Mouse (Mus musculus): ENCODE measurements around the gene Rasef.

GRCm38 (mm10) chr4:73719819-73720218, 71.0 kb downstream of the Rasef start:
- TF ChIP-seq CTCF (IDR thresholded peaks at IDR 0.05; ENCODE audit: low read depth, low read length) (no peak), POLR2A (IDR thresholded peaks at IDR 0.05; ENCODE audit: extremely low read depth, insufficient read depth, low read length) (no peak)
